Mouse (Mus musculus): Measurements from ENCODE around the gene Hmcn2.

DNA sequence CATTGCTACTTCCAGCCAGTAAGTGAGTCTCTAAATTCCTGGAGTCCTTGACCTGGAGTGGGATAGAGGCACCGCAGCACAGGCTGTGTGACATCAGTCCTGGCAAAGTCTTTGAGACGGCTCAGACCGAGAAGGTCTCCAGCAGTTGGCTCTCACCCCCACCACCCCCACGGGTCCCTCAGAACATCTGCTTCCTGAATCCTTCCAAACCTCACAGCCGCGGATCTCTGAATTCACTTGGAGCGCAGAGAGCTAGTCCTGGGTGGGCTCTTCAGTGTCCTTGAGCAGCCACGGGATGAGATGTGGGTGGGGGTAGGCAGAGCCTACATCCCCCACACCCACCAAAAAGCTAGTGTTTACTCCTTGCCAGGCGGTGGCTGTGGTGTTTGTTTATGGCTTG is 57.2 kb downstream of the Hmcn2 start:
- no peak for TF ChIP-seq CTCF (IDR thresholded peaks at IDR 0.05; ENCODE audit: control insufficient read depth, insufficient read depth, insufficient read length)
- no peak for TF ChIP-seq FOSL1 (IDR thresholded peaks at IDR 0.05; ENCODE audit: insufficient read depth, low read length, poor library complexity, severe bottlenecking)
- no peak for TF ChIP-seq USF1 (IDR thresholded peaks at IDR 0.05; ENCODE audit: low read depth)
- TF ChIP-seq MYOD1 (IDR thresholded peaks at IDR 0.05; ENCODE audit: control insufficient read depth, insufficient read length, low read depth) = no peak
- no peak for TF ChIP-seq CEBPB (IDR thresholded peaks at IDR 0.05; ENCODE audit: low read depth)
- TF ChIP-seq MYOG (IDR thresholded peaks at IDR 0.05; ENCODE audit: control insufficient read depth, extremely low read depth, insufficient read length) = no peak

Data from C2C12 (cell line).